Mouse (Mus musculus): Measurements from ENCODE around the gene Clcnka. TPM values are rescaled to one million over a fixed set of nuclear protein-coding genes. Genes with fewer than 3 reads are reported as not detected.
A peak's percentile ranks its signal among the peaks of the same experiment; 100 is the strongest.

Gene Clcnka
- polyA plus RNA-seq, 1 experiment from 2014 or later, result not detected

DNA sequence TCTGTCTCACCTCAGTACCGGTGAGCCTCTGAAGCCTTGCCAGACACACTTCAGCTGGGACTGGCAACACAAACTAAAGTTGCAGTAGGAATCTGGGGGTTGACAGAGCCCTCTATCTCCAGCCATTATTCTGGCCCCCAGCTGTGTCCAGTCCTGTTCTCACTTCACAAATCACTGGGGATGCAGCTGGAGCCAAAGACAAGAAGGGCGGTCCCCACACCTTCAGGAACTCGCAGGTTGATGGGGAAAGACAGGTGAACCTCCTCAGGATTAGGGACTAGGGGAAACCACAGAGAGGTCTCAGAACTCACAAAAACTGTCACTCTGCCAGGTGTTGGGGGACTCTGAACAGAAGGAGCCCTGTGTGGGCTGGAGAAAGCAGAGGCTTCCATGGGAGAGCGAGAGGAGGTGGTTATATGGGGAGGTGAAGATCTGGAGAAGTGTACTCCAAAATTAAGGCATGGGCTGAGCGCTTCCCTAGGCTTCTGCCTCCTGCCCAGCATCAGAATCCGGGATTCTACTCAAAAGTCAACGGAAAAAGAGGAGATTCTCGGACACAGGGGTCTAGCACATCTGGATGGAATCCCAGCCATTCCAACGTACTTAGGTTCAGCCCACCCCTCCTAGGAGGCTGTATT, 21.8 kb upstream of the Clcnka start, which contains the start of gene Hspb7:
TSS of gene Hspb7 (plus strand) at position 588 of the 638 bp plus-strand sequence.
- Histone ChIP-seq H3K4me2 (no peak within 1 kb of the TSS), H3K36me3 (no peaks in the 10 kb centered on the region), H3K9me3 (replicated peaks) (no peaks in the 10 kb centered on the region), H3K9ac (no peak within 1 kb of the TSS), H3K4me3 (replicated peaks) (no peak within 1 kb of the TSS), H3K27me3 (peaks cover 38% of the 10 kb centered on the region), H3K27ac (no peak within 1 kb of the TSS), H3K4me1 (replicated peaks) (peaks cover 18% of the 10 kb centered on the region)
- DNase-seq (no peak), ATAC-seq (ENCODE audit: low read depth) (no peak)
- 44% methylated on average over 9 of the region's 9 CpGs for WGBS (ENCODE audit: insufficient replicate concordance)

DNA sequence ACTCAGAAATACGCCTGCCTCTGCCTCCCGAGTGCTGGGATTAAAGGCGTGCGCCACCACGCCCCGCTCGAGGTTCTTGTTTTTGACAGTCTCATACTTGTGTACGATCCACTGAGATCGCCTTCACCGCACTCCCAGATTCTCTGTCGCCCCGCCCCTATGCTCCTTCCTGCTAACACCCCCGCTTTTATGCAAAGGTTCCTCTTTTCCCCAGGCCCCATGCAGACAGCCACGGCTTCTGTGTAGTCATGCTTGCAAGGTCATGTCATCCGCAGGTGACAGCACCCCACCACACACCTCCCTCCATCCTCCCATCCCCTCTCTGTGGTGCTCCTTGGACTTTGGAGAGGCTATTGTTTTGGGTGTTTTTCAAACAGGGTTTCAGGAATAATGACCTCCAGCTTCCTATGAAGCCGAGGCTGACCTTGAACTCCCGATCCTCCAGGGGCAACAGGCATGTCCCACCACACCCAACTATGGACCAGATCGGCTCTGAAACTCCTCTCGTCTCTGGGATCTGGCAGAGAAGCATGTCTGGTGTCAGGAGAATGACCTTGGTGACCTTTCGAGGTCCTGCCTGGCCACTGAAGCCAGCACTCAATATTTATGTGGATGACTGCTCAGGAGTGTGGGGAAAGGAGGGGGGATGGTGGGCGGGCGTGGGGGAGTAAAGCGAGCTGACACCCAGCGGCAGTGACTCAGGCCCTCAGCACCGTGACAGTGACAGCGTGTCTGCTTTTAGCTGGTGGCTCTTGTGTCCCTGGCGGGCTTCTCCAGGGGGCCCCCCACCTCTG, 21.1 kb upstream of the Clcnka start:
- no peak overlapping the region for H3K4me3 ChIP-seq (replicated peaks)

DNA sequence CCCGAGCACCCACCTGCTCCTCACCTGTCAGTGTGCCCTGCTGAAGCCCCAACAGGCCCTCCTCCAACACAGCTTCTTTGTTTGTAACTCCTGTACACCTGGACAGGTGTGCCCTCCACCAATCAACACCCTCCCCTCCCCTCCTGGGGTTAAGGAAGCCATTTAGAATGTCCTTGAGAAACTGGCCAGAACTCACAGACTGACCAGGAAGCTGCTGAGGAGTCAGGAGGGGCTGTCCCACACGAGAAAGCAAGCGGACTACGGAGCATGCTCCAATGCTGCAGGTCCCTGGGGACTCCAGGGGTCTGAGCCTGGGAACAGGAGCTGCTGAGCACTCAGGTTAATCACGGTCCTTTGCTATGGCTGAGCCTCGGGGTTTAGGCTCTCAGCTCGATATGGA, 17.4 kb upstream of the Clcnka start, which contains the start of gene Clcnkb:
TSS of gene Clcnkb (minus strand) at position 91 of the 400 bp plus-strand sequence.
- Histone ChIP-seq H3K27me3 (peaks cover 9% of the 10 kb centered on the region; the same call in 1 of the 2 replicates), H3K4me3 (replicated peaks) (no peak within 1 kb of the TSS), H3K4me2 (no peak within 1 kb of the TSS), H3K9me3 (replicated peaks) (no peaks in the 10 kb centered on the region), H3K4me1 (replicated peaks) (peaks cover 7% of the 10 kb centered on the region), H3K27ac (no peak within 1 kb of the TSS), H3K36me3 (no peaks in the 10 kb centered on the region), H3K9ac (no peak within 1 kb of the TSS)
- DNase-seq, result no peak
- ATAC-seq (ENCODE audit: low read depth), result no peak
- WGBS (ENCODE audit: insufficient replicate concordance), result 45% methylated on average over 7 of the region's 7 CpGs

More for the DNA sequence above, 21.1 kb upstream of the Clcnka start:
- Histone ChIP-seq H3K27me3 (peaks cover 32% of the 10 kb centered on the region), H3K9me3 (replicated peaks) (no peaks in the 10 kb centered on the region), H3K4me2 (no peak overlapping the region), H3K27ac (no peak overlapping the region), H3K9ac (no peak overlapping the region), H3K4me1 (replicated peaks) (peaks cover 17% of the 10 kb centered on the region), H3K36me3 (no peaks in the 10 kb centered on the region)
- 20% methylated on average over 27 of the region's 27 CpGs for WGBS (ENCODE audit: insufficient replicate concordance)
- DNase-seq, result no peak
- ATAC-seq (ENCODE audit: low read depth), result no peak

DNA sequence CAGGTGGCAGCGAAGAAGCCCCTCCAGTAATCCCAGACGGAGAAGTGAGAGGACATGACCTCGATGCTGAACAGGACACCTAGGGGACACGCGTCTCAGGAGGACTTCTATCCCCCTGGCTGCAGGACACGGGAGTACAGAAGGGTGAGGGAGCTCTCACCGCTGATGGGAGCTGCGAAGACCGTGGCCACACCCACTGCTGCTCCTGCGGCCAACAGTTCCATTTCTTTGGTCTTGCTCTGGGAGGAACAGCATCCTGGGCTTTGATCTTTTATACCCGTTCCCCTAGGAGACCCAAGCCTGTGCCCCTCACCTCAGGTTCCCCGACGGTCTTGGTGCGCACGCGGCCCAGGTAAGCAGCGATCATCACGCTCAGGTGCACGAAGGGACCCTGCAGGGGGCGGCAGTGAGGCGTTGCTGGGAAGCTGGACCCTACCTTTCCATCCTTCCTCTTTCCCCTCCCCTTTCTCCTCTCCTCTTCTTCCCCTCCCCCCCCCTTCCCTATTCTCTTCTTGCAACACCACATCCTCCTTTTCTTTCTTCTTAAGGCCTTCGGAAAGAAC, 13.0 kb upstream of the Clcnka start:
- ATAC-seq (ENCODE audit: low read depth) (no peak), DNase-seq (no peak)
- Histone ChIP-seq H3K4me1 (replicated peaks) (no peaks in the 10 kb centered on the region), H3K9ac (no peak overlapping the region), H3K27me3 (peaks cover 12% of the 10 kb centered on the region; the same call in 1 of the 2 replicates), H3K9me3 (replicated peaks) (no peaks in the 10 kb centered on the region), H3K27ac (no peak overlapping the region), H3K4me3 (replicated peaks) (no peak overlapping the region), H3K4me2 (no peak overlapping the region), H3K36me3 (no peaks in the 10 kb centered on the region)
- 25% methylated on average over 22 of the region's 22 CpGs for WGBS (ENCODE audit: insufficient replicate concordance)

DNA sequence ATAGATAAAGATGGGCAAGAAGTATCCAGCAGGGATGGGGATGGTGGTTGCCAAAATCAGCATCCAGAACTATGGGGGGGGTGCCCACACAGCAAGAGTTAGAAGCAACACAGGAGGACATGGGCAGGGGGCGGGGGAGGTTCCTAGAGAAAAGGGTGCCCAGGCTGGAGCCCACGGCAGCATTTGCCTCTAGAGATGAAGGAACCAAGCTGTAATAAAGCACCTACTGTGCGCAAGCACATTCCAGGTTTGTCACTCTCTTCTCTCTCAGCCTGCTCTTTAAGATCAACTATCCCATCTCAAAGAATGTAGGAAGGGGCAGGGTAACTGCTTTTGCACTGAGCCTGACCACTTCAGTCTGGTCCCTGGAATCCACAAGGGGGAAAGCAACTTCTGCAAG, 10.1 kb upstream of the Clcnka start:
- H3K36me3 ChIP-seq, result no peaks in the 10 kb centered on the region
- H3K4me3 ChIP-seq (replicated peaks), result no peak overlapping the region
- H3K9me3 ChIP-seq (replicated peaks), result no peaks in the 10 kb centered on the region
- H3K4me1 ChIP-seq (replicated peaks), result no peaks in the 10 kb centered on the region
- no peak overlapping the region for H3K27ac ChIP-seq
- ATAC-seq (ENCODE audit: low read depth), result no peak
- 66% methylated on average over 3 of the region's 3 CpGs for WGBS (ENCODE audit: insufficient replicate concordance)
- no peak for DNase-seq
- no peak overlapping the region for H3K9ac ChIP-seq
- H3K27me3 ChIP-seq, result peaks cover 21% of the 10 kb centered on the region
- no peak overlapping the region for H3K4me2 ChIP-seq

DNA sequence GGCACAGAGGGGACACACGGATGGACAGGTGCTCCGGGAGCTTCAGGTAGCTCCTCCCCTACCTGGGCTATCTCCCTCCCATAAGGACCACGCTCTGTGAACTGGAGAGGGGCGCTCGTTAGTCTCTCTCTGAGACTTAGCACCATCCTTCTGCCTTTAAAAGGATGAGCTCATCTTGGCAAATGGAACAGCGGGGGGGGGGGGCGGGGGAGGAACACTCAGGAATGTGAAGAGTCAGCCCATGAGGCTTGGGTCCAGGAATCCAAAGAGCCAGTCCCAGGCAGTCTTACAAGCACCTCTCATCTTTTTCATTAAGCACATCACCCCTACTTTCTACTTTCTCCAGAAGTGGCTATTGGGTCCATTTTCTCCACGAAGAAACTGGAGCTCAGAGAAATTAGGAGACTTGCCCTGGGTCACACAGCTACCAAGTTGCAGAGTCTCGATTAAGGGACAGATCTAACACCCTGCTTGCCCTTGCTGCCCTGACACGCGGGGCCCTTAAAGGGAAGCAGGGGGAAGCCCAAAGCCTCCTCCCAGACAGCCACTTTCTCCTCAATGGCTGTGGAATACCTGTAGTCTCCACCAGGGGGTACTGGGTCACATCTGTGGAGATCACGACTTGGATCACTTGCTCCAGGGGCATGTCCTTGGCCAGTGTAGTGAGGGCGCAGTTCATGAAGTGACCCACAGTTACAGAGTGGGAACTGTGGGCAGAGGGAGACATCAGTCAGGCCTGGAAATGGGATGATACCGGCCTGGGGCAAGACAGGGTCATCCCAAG, 8.2 kb upstream of the Clcnka start:
- ATAC-seq (ENCODE audit: low read depth) (no peak), DNase-seq (no peak)
- no peaks in the 10 kb centered on the region for H3K9me3 ChIP-seq (replicated peaks)
- H3K36me3 ChIP-seq, result no peaks in the 10 kb centered on the region
- H3K27me3 ChIP-seq, result peaks cover 21% of the 10 kb centered on the region
- H3K9ac ChIP-seq, result no peak overlapping the region
- 37% methylated on average over 14 of the region's 14 CpGs for WGBS (ENCODE audit: insufficient replicate concordance)
- H3K4me3 ChIP-seq (replicated peaks), result no peak overlapping the region
- H3K4me1 ChIP-seq (replicated peaks), result no peaks in the 10 kb centered on the region
- no peak overlapping the region for H3K4me2 ChIP-seq
- no peak overlapping the region for H3K27ac ChIP-seq

DNA sequence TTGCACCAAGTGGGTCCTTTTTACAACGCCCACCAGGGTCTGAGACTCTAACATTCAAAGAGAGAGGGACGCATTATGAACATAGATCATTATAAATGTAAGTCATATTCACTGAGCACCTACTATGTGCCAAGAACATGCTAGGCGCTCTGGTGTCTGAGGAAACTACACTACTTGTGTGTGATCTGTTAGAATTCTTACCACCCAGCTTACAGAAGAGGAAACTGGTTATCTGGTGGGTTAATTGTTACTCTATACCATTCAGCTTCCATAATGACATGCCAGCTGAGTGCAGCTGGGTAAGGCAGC, 6.7 kb upstream of the Clcnka start:
- H3K36me3 ChIP-seq, result no peaks in the 10 kb centered on the region
- H3K9ac ChIP-seq, result no peak overlapping the region
- H3K9me3 ChIP-seq (replicated peaks), result no peaks in the 10 kb centered on the region
- H3K4me3 ChIP-seq (replicated peaks), result no peak overlapping the region
- 64% methylated on average over 3 of the region's 3 CpGs for whole genome bisulfite sequencing (ENCODE audit: insufficient replicate concordance)
- no peak overlapping the region for H3K27ac ChIP-seq
- DNase-seq (no peak), ATAC-seq (ENCODE audit: low read depth) (no peak)
- H3K4me2 ChIP-seq, result no peak overlapping the region
- peaks cover 17% of the 10 kb centered on the region for H3K27me3 ChIP-seq
- H3K4me1 ChIP-seq (replicated peaks), result no peaks in the 10 kb centered on the region

DNA sequence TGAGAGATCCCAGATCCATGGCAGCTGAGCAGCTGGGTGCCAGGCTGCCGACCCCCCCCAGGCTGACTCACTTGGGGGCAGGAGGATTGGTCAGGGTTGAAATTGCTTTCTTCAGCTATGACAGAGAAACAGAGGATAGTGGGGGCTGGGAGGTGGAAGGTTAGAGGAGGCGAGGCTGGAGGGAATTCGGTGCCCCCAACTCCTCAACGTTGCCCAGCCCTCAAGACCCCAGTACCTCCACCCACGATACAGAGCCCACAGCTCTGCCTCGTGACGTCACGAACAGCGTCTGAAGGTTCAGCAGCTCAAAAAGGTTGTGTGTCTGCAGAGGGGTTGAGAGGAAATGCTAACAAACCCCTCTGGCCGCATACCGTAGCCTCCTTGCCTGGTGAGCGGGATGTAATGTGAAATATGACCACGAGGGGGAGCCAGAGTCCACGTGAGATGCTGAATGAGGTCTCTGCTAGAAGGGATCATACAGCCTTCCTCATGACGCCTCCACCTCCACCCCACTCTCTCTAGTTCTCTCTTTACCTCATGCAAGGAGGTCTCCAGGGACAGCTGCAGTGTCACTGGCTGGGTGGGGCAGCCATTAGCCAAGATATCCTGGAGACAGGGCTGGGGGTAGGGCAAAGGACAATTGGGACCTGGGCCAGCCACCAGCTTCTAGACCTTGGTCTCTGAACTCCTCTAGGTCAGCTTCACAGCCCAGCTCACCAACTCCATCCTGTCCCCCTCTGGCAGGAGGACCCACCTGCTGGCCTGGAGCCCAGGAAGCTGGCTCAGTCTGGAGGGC, 6.2 kb upstream of the Clcnka start:
- H3K4me2 ChIP-seq, result no peak overlapping the region
- ATAC-seq (ENCODE audit: low read depth) (peak; percentile 45), DNase-seq (peak; percentile 58)
- H3K9me3 ChIP-seq (replicated peaks), result no peaks in the 10 kb centered on the region
- no peak overlapping the region for H3K27ac ChIP-seq
- H3K4me3 ChIP-seq (replicated peaks), result no peak overlapping the region
- peaks cover 17% of the 10 kb centered on the region for H3K27me3 ChIP-seq
- whole genome bisulfite sequencing (ENCODE audit: insufficient replicate concordance), result 12% methylated on average over 15 of the region's 15 CpGs
- no peaks in the 10 kb centered on the region for H3K36me3 ChIP-seq
- H3K4me1 ChIP-seq (replicated peaks), result no peaks in the 10 kb centered on the region
- no peak overlapping the region for H3K9ac ChIP-seq

DNA sequence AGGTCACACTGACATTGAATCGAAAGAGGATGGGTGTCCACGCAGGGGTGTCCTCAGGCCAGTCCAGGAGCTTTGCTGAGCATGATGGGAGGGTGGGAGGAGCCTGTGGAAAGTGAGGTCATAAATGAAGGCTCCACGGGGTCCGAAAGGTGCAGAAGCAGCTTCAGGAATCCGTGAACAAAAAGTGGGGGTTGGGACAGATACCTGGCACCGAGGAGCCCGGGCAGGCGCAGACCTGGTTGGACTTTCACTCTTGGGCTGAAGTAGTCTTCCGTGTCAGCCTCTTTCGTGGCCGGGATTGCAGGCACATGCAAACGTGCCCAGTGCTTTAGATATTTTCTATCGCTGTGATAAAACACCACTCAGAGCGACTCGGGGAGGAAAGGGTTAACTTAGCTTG, 1.6 kb upstream of the Clcnka start:
- H3K27me3 ChIP-seq, result peaks cover 21% of the 10 kb centered on the region
- H3K4me2 ChIP-seq, result no peak overlapping the region
- H3K27ac ChIP-seq, result no peak overlapping the region
- no peaks in the 10 kb centered on the region for H3K36me3 ChIP-seq
- DNase-seq (no peak), ATAC-seq (ENCODE audit: low read depth) (no peak)
- WGBS (ENCODE audit: insufficient replicate concordance), result 70% methylated on average over 15 of the region's 15 CpGs
- H3K9me3 ChIP-seq (replicated peaks), result no peaks in the 10 kb centered on the region
- H3K4me1 ChIP-seq (replicated peaks), result no peaks in the 10 kb centered on the region
- no peak overlapping the region for H3K4me3 ChIP-seq (replicated peaks)
- no peak overlapping the region for H3K9ac ChIP-seq

DNA sequence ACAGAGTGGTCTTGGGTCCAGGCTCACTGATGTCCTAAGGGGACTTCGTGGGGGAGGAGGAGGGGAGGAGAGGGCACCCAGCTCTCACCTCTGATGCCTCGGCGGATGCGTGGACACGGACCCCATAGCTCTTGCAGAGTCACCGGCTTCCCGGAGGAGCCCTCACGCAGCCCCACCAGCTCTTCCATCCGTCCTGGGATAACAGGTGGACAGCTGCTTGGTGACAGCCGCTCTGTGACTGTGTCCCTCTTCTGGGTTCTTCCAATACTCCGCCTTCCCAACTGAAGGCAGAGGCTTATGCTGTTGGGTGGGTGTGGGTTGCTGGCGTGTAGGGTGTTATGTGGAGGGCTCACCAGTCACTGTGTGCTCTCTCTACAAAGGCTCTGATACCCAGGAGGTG, 663 bp downstream of the Clcnka start:
- no peaks in the 10 kb centered on the region for H3K4me1 ChIP-seq (replicated peaks)
- H3K4me2 ChIP-seq, result no peak overlapping the region
- H3K27ac ChIP-seq, result no peak overlapping the region
- DNase-seq, result no peak
- H3K4me3 ChIP-seq (replicated peaks), result no peak overlapping the region
- WGBS (ENCODE audit: insufficient replicate concordance), result 61% methylated on average over 12 of the region's 12 CpGs
- no peak for ATAC-seq (ENCODE audit: low read depth)
- H3K9ac ChIP-seq, result no peak overlapping the region
- H3K27me3 ChIP-seq, result peaks cover 23% of the 10 kb centered on the region
- H3K9me3 ChIP-seq (replicated peaks), result no peaks in the 10 kb centered on the region
- H3K36me3 ChIP-seq, result no peaks in the 10 kb centered on the region
